Mouse (Mus musculus) adrenal gland, postnatal 14 days (tissue): Measurements from ENCODE around the gene Golph3. TPM values are rescaled to one million over a fixed set of nuclear protein-coding genes. Genes with fewer than 3 reads are reported as not detected.
A peak's percentile ranks its signal among the peaks of the same experiment; 100 is the strongest.

Source experiments
- DNase-seq: peaks from one replicate; pipeline ENCODE4 v3.0.0; 2021; ENCODE audit warnings: mixed read lengths
- long read RNA-seq, 2 experiments: library from polyadenylated mRNA; stranded (forward); transcript quantifications; one replicate each; pipeline ENCODE4 v2.0.0; 2021
- total RNA-seq: library from RNA; stranded (reverse); gene quantifications from 2 replicates; pipeline ENCODE4 v1.2.3, GENCODE M21; 2021

Golph3 gene
- total RNA-seq = 109 and 116 TPM in 2 replicates
- long read RNA-seq, experiment 1, transcript Golph3-204 (4 exons, 912 nt) = minor isoform, 5 of 105 reads
- long read RNA-seq, experiment 1, transcript Golph3-201 (4 exons, 2,652 nt) = major isoform, 84 of 105 reads
- long read RNA-seq, experiment 1, partial matches to known transcripts = 7 of 105 reads
- long read RNA-seq, experiment 1, other reads (novel, unspliced or antisense) = 6 of 105 reads
- long read RNA-seq, experiment 2, transcript Golph3-201 (4 exons, 2,652 nt) = major isoform, 54 of 68 reads
- long read RNA-seq, experiment 2, partial matches to known transcripts = 9 of 68 reads
- long read RNA-seq, experiment 2, other reads (novel, unspliced or antisense) = 1 of 68 reads

DNA sequence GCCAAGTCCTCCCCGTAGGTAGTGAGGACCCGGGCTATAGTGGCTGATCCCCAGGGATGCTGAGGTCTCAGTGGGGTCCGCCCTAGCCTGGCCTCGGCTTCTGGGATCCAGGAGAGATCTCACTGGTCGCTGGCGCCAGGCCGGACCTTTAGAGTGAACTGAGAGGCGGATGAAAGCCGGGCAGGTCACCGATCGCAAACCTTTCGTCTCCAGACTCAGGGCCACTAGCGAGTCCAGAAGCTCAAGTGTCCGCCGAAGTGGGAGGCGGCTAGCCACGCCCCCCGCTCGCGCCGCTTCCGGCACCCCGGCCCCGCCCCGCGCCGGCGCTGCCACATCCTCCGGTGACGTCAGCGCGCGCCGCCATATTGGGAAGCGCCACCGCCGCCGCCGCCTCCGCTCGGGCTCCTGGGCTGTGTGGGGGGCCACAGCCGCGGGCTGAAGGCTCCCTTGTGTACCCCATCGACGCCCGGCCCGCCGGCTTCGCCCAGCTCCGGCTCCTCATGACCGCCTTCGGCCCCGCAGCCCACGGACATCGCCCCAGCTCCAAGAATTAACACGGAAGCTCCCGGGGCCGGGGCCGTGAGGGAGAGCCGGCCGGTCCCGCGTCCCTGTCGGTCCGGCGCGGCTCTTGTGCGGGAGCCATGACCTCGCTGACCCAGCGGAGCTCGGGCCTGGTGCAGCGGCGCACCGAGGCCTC is at the start of gene Golph3:
Gene Golph3 (plus strand): TSS at position 360 of the 697 bp plus-strand sequence.
- peak; percentile 97 for DNase-seq

- no peak for DNase-seq
Measured at GRCm38 (mm10) chr15:12273325-12274052, 47.8 kb upstream of the Golph3 start.

- no peak for DNase-seq
Measured at GRCm38 (mm10) chr15:12274053-12274769, 47.0 kb upstream of the Golph3 start.

- no peak for DNase-seq
Measured at GRCm38 (mm10) chr15:12275091-12275623, 46.1 kb upstream of the Golph3 start.

- no peak for DNase-seq
Measured at GRCm38 (mm10) chr15:12279816-12280215, 41.4 kb upstream of the Golph3 start.

DNA sequence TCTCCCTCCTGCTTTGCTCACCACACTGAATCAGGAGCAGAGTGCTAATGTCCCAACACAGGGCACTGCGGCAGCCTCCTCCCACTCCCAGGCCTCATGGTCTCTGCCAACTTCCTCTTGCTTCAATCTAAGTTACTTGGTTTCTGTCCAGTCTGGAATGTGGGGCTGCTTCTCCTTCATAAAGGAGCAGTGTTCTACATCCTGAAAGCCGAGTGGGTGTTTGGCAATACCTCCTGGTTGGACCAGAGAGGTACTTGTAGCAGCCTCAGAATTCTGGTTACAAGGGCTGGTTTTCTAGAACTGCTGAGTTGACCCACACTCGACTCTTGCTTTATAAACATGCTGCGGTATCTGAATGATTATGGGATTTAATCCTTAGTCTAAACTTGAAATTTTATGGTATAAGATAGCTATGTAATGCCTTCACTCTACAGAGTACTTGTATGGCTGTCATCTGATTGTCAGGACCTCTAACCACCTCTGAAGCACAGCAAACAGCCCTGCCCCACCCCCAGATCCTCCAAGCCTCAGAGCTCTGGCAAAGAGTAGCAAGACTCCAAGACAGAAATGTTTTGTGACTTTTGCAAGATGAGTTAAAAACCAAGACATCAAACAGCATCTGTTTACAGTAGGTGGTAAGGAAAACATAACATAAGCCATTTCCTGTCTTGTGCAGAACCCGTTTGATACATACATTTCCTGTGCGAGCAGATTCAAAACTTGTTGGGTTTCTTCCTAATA is 36.3 kb upstream of the Golph3 start:
- no peak for DNase-seq

GRCm38 (mm10) chr15:12285535-12285809 is 35.8 kb upstream of the Golph3 start:
- DNase-seq = no peak

- no peak for DNase-seq
Measured at GRCm38 (mm10) chr15:12290330-12290729, 30.9 kb upstream of the Golph3 start.

GRCm38 (mm10) chr15:12291757-12292156 is 29.5 kb upstream of the Golph3 start:
- DNase-seq = no peak

GRCm38 (mm10) chr15:12296228-12296627 is 25.0 kb upstream of the Golph3 start:
- DNase-seq = no peak

GRCm38 (mm10) chr15:12298231-12298737 is 23.0 kb upstream of the Golph3 start:
- no peak for DNase-seq

GRCm38 (mm10) chr15:12301771-12302170 is 19.5 kb upstream of the Golph3 start:
- DNase-seq = no peak

DNA sequence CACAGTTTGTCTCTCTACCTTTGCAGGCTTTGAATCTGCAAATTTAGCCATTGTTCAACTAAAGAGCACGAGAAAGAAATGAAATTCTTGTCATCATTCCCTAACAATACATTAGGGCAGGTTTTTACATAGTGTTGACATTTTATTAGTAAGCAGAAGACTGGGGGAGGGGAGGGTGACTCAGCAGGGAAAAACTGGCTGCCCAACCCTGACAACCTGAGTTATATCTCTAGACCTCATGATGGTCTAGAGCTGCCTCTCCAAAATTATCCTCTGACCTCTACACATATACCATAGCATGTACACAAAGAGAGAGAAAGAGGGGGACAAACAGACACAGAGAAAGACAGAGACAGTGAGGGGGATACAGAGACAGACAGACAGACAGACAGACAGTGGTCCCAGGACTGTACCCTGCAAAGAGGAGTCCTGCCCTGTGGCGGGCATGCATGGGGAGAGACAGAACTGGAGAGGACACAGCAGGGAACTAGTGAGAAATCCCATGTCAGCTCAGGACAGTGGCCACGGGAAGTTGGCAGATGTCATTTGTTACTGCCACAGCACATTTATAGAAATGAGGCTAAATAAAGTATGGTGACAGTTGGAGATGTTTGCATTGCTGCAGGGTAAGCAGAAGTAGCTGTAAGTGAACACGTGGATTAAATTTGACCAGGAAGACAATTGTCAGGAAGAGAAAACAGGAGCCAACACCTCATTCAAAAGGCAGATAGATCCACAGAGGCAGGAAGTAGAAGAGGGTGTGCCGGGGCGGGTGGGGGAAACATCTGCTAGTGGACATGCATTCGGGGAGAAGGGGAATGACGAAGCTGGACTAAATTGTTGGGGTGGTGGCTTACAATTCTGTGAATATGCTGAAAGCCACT is 14.8 kb upstream of the Golph3 start:
- DNase-seq = no peak

DNA sequence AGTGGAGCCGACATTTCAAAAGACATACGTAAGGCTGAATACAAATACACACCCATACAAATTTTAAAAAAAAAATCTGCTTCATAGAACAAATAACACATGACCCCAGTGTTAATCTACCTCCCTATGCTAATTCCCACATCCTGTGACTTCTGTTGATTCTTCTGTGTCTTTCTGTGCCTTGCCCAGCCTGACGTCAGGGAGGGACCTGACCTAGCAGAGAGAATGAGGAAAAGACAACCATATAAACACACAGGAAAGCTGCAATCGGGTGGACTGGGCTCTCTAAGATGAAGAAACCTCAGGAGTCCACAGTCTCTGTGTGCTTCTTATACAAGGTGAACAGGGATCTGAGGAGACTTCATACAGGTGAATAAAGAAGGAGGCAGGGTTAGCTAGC is 14.1 kb upstream of the Golph3 start:
- no peak for DNase-seq

DNA sequence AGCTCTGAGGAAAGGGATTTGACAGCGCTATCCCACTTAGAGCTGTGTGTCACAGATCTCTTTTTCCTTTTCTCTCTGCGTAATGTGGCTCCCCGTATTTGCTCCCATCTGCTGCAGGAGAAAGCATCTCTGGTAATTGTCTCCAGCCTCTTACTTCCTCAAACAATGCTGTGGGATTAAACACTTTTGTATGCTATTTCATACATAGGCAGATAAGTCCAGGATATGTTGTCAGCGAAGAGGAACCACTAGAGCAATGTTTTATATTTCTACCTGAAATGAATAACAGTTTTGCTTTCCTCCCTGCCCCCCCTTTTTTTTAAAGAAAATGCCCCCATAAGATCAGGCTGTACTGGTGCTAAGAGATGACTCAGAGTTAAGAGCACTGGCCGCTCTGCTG is 12.7 kb upstream of the Golph3 start:
- DNase-seq = no peak

- DNase-seq = no peak
Measured at GRCm38 (mm10) chr15:12310676-12311075, 10.6 kb upstream of the Golph3 start.

- DNase-seq = no peak
Measured at GRCm38 (mm10) chr15:12311465-12311864, 9.8 kb upstream of the Golph3 start.

DNA sequence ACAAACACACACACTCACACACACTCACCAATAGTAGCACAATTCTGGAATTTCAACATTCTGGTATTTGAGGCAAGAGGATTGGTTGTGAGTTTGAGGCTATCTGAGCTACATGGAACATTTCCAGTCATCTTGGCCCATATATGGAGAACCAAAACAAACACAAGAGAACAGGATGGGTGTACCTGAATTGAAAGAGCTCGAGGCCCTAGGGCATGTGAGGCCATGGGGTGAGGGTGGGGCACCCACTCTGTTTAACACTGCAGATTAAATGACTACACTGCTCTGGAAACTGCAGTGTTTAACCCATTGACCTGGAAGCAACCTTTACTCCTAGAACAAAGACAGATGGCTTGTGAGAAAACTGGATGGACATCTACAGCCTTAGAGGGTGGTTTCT is 8.0 kb upstream of the Golph3 start:
- no peak for DNase-seq

- no peak for DNase-seq
Measured at GRCm38 (mm10) chr15:12314584-12314983, 6.7 kb upstream of the Golph3 start.

GRCm38 (mm10) chr15:12315996-12316395 is 5.3 kb upstream of the Golph3 start:
- no peak for DNase-seq
